Mouse (Mus musculus): ENCODE results near the gene Spr.

DNA sequence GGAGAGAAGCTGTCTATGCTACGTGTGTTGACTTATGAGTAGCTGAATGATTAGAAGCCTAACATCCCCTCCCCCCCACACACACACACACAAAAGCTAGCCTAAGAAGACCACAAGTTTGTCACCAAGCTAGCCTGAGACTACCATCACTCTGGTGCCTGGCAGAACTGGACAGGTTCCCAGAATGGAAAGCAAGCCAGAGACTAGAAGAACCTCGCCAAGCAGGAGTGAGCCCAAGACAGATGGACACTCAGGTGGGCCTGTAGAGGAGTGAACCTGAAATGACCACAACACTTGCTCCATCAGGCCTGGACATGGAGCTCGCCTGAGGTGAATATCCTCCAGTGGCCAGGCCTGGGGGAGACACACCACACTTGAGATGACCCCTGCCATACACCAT, 12.8 kb upstream of the Spr start:
- TF ChIP-seq CTCF (IDR thresholded peaks at IDR 0.05; ENCODE audit: borderline replicate concordance, extremely low read depth, insufficient read depth, insufficient read length) (no peak), POLR2A (IDR thresholded peaks at IDR 0.05; ENCODE audit: borderline replicate concordance, extremely low read depth, insufficient read depth, insufficient read length, poor library complexity, severe bottlenecking) (no peak)
